Mouse (Mus musculus): ENCODE results near the gene Atf5.

The Atf5 gene

DNA sequence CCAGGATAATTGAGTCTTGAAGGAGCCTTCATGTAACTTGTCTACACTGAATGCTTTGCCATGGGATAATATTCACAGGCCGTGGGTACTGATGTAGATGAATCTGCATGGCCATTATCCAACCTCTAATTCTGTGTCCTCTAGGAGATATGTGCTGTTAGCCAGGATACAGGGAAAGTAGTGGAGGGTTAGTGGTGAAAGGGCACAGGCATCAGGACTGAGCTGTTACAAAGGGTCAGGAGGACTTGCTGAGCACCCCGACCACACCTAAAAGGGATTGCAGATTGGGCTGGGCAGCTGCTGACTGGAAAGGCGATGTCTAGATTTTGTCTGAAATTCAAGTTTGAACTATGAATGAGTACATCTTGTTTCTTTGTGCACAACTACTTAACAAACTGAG lies 4.1 kb upstream of the Atf5 start:
- no peak for DNase-seq (ENCODE audit: low spot score)

- DNase-seq (ENCODE audit: low spot score): peak; percentile 1
These were observed 3.4 kb upstream of the Atf5 start for GRCm38 (mm10) chr7:44819863-44820262.

GRCm38 (mm10) chr7:44819391-44819790 lies 2.9 kb upstream of the Atf5 start:
- DNase-seq (ENCODE audit: low spot score): peak; percentile 1

DNA sequence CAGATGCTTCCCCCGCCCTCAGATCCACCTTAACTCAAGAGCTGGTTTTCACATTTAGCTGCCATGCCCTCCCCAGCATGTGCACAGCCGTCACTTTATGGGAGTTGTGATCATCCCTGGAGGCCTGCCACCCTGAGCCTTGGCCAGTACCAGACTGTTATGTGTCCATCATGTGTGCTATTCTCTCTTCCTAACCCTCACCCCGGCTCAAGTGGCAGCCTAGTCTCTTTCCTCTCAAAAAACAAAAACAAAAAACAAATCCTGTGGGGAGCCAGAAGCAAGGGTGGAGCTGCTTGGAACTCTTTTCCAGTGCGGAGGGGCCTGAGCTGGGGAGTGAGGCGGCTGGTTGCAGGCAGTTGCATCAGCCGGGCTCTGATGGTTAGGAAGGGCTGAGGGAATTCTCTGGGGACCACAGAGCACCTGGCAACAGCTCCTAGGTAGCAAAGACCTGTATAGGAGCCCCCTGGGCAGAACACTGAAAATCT lies 2.3 kb upstream of the Atf5 start:
- DNase-seq (ENCODE audit: low spot score): peak; percentile 28

GRCm38 (mm10) chr7:44818164-44818563 lies 1.7 kb upstream of the Atf5 start:
- peak; percentile 6 for DNase-seq (ENCODE audit: low spot score)

DNA sequence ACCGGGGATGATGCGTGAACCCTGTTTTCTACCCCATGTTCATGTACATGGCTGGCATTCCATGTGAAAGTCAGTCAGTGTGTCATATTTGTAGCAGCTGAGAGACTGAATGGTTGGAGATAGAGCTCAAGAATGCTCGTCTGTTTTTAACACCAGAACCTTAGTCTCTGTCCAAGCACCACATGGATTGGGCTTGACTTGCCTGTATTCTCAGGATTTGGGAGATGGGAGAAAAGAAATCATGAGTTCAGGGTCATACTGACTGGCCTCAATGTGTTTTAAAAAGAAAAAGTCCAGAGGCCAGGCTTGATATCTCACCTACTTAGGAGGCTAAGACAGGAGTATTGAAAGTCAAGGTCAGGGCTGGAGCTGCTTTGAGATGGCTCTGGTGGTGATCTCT lies 983 bp upstream of the Atf5 start:
- no peak for DNase-seq (ENCODE audit: low spot score)

DNA sequence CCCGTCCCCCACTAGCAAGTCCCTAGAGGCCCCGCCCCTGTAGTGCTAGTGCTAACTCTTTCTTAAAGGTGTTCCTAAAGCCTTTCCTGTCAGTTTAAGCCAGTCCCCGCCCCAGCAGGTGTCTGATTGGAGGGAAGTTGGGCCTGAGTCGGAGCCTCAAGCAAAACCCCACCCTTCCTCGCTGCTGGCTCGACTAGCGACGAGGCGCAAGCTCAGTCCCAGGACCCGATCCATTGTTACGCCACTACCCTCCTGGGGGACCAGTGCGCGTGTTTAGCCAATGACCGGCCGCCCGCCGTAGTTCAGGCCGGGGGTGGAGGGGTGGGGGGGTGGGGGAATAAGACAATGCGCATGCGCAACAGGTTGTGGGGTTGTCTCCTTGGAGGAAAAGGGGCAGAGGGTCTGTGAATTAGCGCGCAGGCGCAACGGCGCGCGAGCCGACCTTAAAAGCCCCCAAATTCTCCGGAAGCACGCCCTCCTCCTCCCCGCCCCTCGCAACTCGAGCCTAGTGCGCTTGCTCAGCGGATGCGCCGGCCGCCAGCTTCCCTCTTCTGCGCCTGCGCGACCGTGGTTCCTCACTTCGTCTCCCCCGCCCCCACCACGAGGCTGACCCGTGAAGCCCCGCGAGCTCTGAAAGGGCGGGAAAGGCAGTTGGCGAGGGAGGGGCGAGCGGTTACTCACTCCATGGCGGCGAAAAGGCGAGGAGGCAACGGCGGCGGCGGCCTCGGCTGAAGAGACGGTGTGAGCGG lies 563 bp downstream of the Atf5 start, which contains the start of the genes Nup62 and Il4i1:
Nup62 (plus strand) TSS at position 368 of the 749 bp plus-strand sequence.
Il4i1 (plus strand) TSS at position 667 of the 749 bp plus-strand sequence.
- DNase-seq (ENCODE audit: low spot score): peak; percentile 99

GRCm38 (mm10) chr7:44814952-44815553 lies 1.4 kb downstream of the Atf5 start:
- DNase-seq (ENCODE audit: low spot score): peak; percentile 20

DNA sequence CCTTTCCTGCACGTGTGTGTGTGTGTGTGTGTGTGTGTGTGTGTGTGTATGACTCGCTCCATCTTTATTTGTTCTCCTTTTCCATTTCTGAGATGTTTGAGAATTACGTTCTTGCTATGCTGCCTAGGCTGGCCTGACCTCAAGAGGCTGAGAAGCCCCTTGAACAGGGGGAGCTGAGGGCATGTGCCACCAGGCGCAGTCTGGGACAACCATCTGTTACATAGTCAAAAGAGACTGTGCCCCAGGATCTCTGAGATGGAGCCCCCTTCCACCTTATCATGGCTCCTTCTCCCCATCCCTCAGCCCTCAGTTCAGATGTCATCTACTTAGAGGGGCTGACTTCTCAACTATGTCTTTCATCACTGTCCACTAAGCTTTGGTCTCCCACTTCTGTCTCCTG lies 2.0 kb downstream of the Atf5 start:
- peak; percentile 2 for DNase-seq (ENCODE audit: low spot score)

- peak; percentile 2 for DNase-seq (ENCODE audit: low spot score)
These were observed 2.5 kb downstream of the Atf5 start for GRCm38 (mm10) chr7:44813985-44814384.

GRCm38 (mm10) chr7:44812651-44813325 lies 3.7 kb downstream of the Atf5 start:
- no peak for DNase-seq (ENCODE audit: low spot score)

- no peak for DNase-seq (ENCODE audit: low spot score)
These were observed 5.5 kb downstream of the Atf5 start for GRCm38 (mm10) chr7:44810819-44811557.

GRCm38 (mm10) chr7:44810365-44810764 lies 6.1 kb downstream of the Atf5 start:
- DNase-seq (ENCODE audit: low spot score): no peak

DNA sequence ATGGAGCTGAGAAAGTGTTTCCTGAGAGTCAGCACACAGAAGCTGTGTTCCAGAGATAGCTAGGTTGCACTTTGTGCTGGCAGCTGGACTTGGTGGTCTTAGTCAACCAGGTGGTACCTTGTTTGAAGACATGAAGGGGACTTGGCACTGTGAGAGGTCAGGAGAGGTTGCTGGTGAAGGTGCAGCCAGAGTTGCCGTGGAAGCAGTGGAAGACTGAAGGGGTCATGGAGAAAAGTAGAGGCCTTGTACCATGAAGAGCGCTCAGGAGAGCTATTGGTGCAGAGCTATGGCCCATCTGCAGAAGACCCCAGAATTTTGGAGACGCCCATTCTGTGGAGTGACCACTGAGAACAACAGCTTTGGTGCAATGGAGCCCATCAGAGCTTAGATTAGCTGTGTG lies 7.0 kb downstream of the Atf5 start:
- no peak for DNase-seq (ENCODE audit: low spot score)

DNA sequence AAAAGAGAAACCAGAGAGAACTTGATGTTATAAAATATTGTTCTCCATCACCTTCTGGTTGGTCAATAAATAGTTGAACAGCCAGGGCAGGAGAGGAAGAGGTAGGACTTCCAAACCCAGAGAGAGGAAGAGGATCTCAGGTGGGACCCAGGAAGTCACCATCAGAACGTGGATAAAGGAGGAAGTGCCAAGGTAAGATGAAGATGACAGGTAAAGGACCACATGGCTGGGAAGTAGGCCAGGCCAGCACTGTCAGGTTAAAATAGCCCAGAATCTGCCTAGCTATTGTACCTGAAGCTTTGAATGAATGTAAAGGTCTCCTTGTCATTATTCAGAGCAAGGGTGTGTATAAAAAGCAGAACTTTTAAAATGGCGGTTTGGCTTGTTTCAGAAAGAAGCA lies 7.5 kb downstream of the Atf5 start:
- DNase-seq (ENCODE audit: low spot score): no peak

GRCm38 (mm10) chr7:44792781-44793180 lies 23.7 kb downstream of the Atf5 start:
- no peak for DNase-seq (ENCODE audit: low spot score)

DNA sequence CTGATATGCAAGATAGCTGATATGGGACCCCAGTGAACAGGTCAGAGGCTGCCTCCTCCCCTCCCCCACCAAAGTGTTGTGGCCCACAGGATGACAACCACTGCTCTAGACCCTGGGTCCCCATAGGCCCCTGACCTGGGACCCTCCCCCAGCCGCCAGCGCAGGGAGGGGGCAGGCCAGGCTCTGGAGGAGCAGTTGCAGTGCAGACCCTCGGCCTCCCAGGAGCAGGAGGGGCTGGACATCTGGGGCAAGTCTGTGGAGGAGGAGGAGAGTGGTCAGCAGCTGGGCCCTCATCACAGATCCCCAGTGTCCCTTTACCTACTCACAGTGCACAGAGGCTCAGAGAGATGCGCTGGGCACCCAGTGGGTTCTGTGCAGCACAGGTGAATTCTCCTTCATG lies 26.4 kb downstream of the Atf5 start:
- no peak for DNase-seq (ENCODE audit: low spot score)

DNA sequence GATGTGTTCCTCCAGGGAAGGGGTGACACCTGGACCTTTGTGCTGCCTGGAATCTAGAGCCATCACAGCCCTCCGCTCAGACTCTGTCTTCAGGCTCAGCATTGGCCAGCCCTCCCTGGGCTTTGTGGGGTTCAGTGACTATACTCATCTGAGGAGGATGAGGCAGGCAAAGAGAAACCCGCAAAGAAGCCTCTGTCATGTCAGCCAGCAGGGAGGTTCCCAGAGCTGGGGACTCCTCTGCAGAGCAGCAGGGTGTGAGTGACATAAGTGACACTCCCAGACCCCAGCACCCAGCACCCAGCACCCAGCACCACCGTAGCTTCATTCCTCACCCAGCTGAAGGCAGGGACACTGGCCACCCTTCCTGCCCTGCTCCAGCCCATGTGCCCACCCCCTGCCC lies 26.9 kb downstream of the Atf5 start:
- DNase-seq (ENCODE audit: low spot score): no peak

GRCm38 (mm10) chr7:44780101-44780500 lies 36.4 kb downstream of the Atf5 start:
- no peak for DNase-seq (ENCODE audit: low spot score)

DNA sequence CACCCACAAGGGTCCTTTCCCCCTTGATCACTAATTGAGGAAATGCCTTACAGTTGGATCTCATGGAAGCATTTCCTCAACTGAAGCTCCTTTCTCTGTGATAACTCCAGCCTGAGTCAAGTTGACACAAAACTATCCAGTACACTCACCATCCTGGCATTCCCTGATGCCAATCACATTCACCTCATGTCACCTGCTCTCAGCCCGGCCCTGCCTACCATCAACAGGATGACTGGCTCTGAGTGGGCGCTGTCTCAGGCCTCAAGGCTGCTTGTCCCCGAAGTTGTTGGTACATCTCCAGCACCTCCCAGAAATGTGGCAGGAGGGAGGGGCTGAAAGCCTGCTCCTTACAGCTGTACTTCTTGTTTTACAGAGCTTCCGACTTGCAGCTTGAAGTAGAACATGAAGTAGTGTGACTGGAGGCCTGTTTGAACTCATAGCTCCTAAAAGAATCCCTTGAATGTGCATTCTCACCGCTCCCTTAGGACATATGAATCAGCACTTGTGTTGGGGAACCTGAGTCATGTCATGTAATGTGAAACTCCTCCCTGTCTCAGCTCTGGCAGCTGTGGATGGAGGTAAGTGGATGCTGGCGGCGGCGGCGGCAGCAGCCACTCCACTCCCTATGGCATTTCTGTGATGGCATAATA lies 39.5 kb downstream of the Atf5 start:
- DNase-seq (ENCODE audit: low spot score): no peak

DNA sequence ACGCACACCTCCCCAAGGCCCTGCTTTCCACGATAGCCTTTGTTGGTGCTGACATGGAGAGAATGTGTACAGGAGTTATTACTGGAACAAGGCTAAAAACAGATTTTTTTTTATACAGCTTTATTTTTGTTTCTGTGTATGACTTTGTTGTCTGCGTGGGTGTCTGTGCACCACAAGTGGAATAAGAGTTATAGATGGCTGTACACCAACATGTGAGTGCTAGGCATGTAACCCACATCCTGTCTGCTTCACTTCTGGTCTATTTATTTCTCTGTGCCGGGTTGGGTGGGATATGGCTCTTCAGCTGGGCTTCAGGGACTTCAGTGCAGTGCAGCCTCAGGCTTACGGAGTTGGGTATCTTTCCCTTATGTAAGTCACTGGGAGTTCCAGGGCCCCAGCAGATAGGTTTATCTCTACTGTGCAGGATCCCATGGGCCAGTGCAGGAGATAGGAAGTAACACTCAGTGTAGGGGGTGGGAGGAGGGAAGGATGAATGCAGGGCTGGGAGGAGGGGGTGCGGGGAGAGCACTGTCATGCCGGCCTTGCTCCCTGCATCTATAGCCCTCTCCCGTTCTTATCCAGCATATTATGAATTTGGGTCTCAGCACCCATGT lies 43.8 kb downstream of the Atf5 start:
- DNase-seq (ENCODE audit: low spot score): no peak
